Mouse (Mus musculus) heart, postnatal 0 days (tissue): ENCODE results near the gene Rbm47. TPM values are rescaled to one million over a fixed set of nuclear protein-coding genes. Genes with fewer than 3 reads are reported as not detected.

Experiments used
- ATAC-seq: fragments of 200-750 bp; cut with Nextera tagmentation; 2 replicates; pipeline ENCODE4 v1.8.0; 2017; ENCODE audit warnings: low read depth, moderate number of reproducible peaks, moderate library complexity; ENCODE audit not compliant: insufficient read depth
- DNase-seq: peaks from one replicate; pipeline ENCODE4 v3.0.0-alpha.2; 2016; ENCODE audit warnings: low spot score
- H3K27ac ChIP-seq: fragments of 300-500 bp; sonication (generic); 2 replicates; pipeline ENCODE4 v1.5.1; 2014; ENCODE audit warnings: low read depth, mild to moderate bottlenecking
- H3K27me3 ChIP-seq: fragments of 300-500 bp; sonication (generic); 2 replicates; pipeline ENCODE4 v1.6.1; 2014; ENCODE audit warnings: low read length, mixed read lengths; ENCODE audit not compliant: control insufficient read depth, insufficient read depth
- H3K36me3 ChIP-seq: fragments of 300-500 bp; sonication (generic); replicated peaks from 2 replicates; pipeline ENCODE4 v1.6.1; 2014; ENCODE audit warnings: low read length, mixed read lengths; ENCODE audit not compliant: control insufficient read depth, insufficient read depth
- H3K4me1 ChIP-seq: fragments of 300-500 bp; sonication (generic); 2 replicates; pipeline ENCODE4 v1.6.1; 2014; ENCODE audit warnings: antibody characterized with exemption; ENCODE audit not compliant: control insufficient read depth, insufficient read depth
- H3K4me2 ChIP-seq: fragments of 300-500 bp; sonication (generic); 2 replicates; pipeline ENCODE4 v1.6.1; 2014; ENCODE audit warnings: low read depth, mild to moderate bottlenecking, low read length, moderate library complexity
- H3K4me3 ChIP-seq: fragments of 300-500 bp; sonication (generic); 2 replicates; pipeline ENCODE4 v1.5.1; 2014; ENCODE audit warnings: low read depth, low read length
- H3K9ac ChIP-seq: fragments of 300-500 bp; sonication (generic); replicated peaks from 2 replicates; pipeline ENCODE4 v1.6.1; 2014; ENCODE audit warnings: low read depth, low read length, mixed read lengths
- H3K9me3 ChIP-seq: fragments of 300-500 bp; sonication (generic); replicated peaks from 2 replicates; pipeline ENCODE4 v1.6.1; 2016; ENCODE audit warnings: low read length; ENCODE audit not compliant: control insufficient read depth
- CTCF ChIP-seq: IDR thresholded peaks from 2 replicates; pipeline ENCODE4 v1.5.1; 2016; ENCODE audit warnings: antibody characterized with exemption, control low read depth, low read depth
- EP300 ChIP-seq: IDR thresholded peaks from 2 replicates; pipeline ENCODE4 v1.6.1; 2016; ENCODE audit warnings: antibody characterized with exemption, low read depth
- WGBS: fragments of 180-500 bp; shearing (Covaris S2); extraction: QIAGEN DNeasy Blood & Tissue Kit; methylation state at CpG from one replicate; pipeline ENCODE4 v1.1.7; 2014; 5-methylcytosine and 5-hydroxymethylcytosine counted together
- polyA plus RNA-seq: library from polyadenylated mRNA; unstranded; fragments of >200 nt; fragmentation: Nextera tagmentation; extraction: Ambion mirVana; gene quantifications from 2 replicates; pipeline ENCODE4 v1.2.1, GENCODE M21; 2015
- total RNA-seq: library from RNA; depleted of rRNA; stranded (reverse); fragments of >200 nt; gene quantifications from 2 replicates; pipeline ENCODE4 v1.2.3, GENCODE M21; 2014; ENCODE audit warnings: low replicate concordance

Gene Rbm47
- total and polyA plus RNA-seq, 2 experiments from 2014 or later, result 1.1 to 11.2 TPM

GRCm38 (mm10) chr5:66169099-66169485 lies 3.8 kb downstream of the Rbm47 start:
- no peaks in the 10 kb centered on the region for H3K27me3 ChIP-seq
- TF ChIP-seq CTCF (no peak), EP300 (no peak)
- no peaks in the 10 kb centered on the region for H3K9me3 ChIP-seq
- no peaks in the 10 kb centered on the region for H3K36me3 ChIP-seq
- peaks cover 11% of the 10 kb centered on the region for H3K4me1 ChIP-seq
- H3K9ac ChIP-seq, result no peak overlapping the region
- DNase-seq, result no peak
- no peak for ATAC-seq
- H3K4me3 ChIP-seq, result no peak overlapping the region
- H3K4me2 ChIP-seq, result no peak overlapping the region
- H3K27ac ChIP-seq, result no peak overlapping the region
- 83% methylated on average over 2 of the region's 2 CpGs for WGBS

DNA sequence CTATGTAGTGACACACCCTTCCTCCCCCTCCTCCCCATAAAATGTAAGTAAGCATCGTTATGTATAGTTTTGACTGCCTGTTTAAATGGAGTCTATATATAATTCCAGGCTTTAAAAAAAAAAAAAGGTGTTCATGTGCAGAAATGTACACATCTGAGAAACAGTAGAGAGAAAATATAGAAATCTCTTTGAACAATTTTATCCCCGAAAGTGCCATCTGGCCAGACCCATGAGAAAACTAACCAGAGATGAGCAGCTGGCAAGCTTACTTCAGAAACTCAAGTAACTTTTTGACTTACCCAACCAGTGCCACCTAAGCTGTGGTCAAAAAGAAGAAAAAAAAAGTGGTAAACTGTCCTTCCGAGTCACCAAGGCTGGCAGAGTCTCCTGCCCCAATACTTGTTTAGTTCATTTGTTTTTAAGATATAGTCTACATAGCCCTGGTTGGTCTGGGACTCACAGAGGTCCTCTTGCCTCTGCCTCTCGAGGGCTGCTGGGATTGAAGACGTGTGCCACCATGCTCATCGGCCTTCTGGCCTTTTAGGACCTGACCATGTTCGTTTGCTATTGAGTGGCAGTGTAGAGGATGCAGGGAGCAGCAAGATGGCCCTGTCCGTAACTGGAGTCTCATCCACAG lies 4.3 kb downstream of the Rbm47 start:
- WGBS, result 88% methylated on average over 8 of the region's 8 CpGs
- no peak overlapping the region for H3K4me3 ChIP-seq
- no peaks in the 10 kb centered on the region for H3K27me3 ChIP-seq

DNA sequence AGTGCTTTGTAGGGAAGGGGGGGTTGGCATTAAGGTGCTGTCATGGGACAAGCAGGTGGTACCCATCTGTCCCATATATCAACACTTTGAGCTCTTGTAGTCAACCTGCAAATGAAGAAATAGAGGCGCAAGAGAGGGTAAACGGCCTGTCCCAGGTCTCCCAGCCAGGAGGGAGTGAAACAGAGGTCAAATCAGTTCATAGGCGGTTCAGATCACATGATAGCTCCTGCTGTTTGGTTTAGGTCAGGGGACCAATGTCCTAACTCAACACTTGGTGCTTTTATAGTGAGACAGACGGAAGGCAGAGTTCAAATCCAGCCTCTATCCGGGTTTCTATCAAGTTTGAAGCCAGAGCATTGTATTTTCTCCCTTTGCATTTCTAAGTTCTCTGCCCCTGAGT lies 6.0 kb downstream of the Rbm47 start:
- Histone ChIP-seq H3K9ac (no peak overlapping the region), H3K4me3 (no peak overlapping the region), H3K4me2 (no peak overlapping the region), H3K4me1 (peaks cover 11% of the 10 kb centered on the region), H3K36me3 (no peaks in the 10 kb centered on the region), H3K9me3 (no peaks in the 10 kb centered on the region), H3K27me3 (no peaks in the 10 kb centered on the region), H3K27ac (no peak overlapping the region)
- ATAC-seq, result no peak
- WGBS, result 82% methylated on average over 5 of the region's 5 CpGs
- no peak for TF ChIP-seq EP300
- TF ChIP-seq CTCF, result no peak
- no peak for DNase-seq

More for the DNA sequence above, 4.3 kb downstream of the Rbm47 start:
- Histone ChIP-seq H3K4me2 (no peak overlapping the region), H3K27ac (no peak overlapping the region), H3K9ac (no peak overlapping the region), H3K36me3 (no peaks in the 10 kb centered on the region), H3K4me1 (peaks cover 11% of the 10 kb centered on the region), H3K9me3 (no peaks in the 10 kb centered on the region)
- DNase-seq (no peak), ATAC-seq (no peak)
- TF ChIP-seq CTCF (no peak), EP300 (no peak)

- Histone ChIP-seq H3K4me1 (peaks cover 11% of the 10 kb centered on the region), H3K4me3 (no peak overlapping the region), H3K36me3 (no peaks in the 10 kb centered on the region), H3K27ac (no peak overlapping the region), H3K9me3 (no peaks in the 10 kb centered on the region), H3K4me2 (no peak overlapping the region), H3K9ac (no peak overlapping the region), H3K27me3 (no peaks in the 10 kb centered on the region)
- DNase-seq (no peak), ATAC-seq (no peak)
- TF ChIP-seq EP300, result no peak
- no peak for TF ChIP-seq CTCF
- 17% methylated on average over 4 of the region's 4 CpGs for WGBS
These were observed 6.7 kb downstream of the Rbm47 start for GRCm38 (mm10) chr5:66166193-66166629.

DNA sequence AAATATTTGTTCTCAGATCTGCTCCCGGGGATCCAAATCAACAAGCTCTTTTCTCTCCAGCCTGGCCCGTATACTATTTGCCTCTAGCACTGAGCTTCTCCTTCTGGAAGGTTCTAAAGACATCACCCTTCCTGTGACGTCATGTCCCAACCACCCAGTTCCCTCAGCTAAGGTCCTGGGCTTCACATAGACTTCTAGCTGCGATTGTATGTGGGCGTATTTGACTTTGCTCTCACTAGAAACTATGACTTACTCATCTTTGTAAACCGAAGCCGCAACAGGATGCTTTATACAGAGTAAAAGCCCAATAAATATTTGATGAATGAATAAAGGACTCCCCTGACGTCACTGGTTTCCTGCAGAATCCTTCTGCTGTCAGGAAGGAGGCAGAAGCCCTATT lies 7.2 kb downstream of the Rbm47 start:
- ATAC-seq, result no peak
- Histone ChIP-seq H3K27me3 (no peaks in the 10 kb centered on the region), H3K9ac (no peak overlapping the region), H3K4me1 (peaks cover 11% of the 10 kb centered on the region), H3K27ac (no peak overlapping the region), H3K9me3 (no peaks in the 10 kb centered on the region), H3K4me3 (no peak overlapping the region), H3K4me2 (no peak overlapping the region), H3K36me3 (no peaks in the 10 kb centered on the region)
- WGBS, result 75% methylated on average over 8 of the region's 8 CpGs
- TF ChIP-seq EP300, result no peak
- TF ChIP-seq CTCF, result no peak
- no peak for DNase-seq

- Histone ChIP-seq H3K4me2 (no peak overlapping the region), H3K9ac (no peak overlapping the region), H3K4me1 (no peaks in the 10 kb centered on the region), H3K27me3 (0 out of 2 replicates have a peak, but pooled peaks cover 8% of the 10 kb centered on the region), H3K4me3 (no peak overlapping the region), H3K27ac (no peak overlapping the region), H3K9me3 (no peaks in the 10 kb centered on the region), H3K36me3 (no peaks in the 10 kb centered on the region)
- DNase-seq (no peak), ATAC-seq (no peak)
- 85% methylated on average over 9 of the region's 9 CpGs for WGBS
- TF ChIP-seq CTCF (no peak), EP300 (no peak)
These were observed 16.4 kb downstream of the Rbm47 start for GRCm38 (mm10) chr5:66156431-66156962.
